Mouse (Mus musculus) heart, embryonic 14.5 days (tissue): ENCODE measurements around the gene Dusp3. TPM values are rescaled to one million over a fixed set of nuclear protein-coding genes. Genes with fewer than 3 reads are reported as not detected.

Experiments used
- ATAC-seq: fragments of 200-750 bp; cut with Nextera tagmentation; 2 replicates; pipeline ENCODE4 v1.8.0; 2017; ENCODE audit warnings: low read depth, moderate TSS enrichment; ENCODE audit not compliant: insufficient number of reproducible peaks, insufficient read depth, low FRiP score
- H3K27ac ChIP-seq, 2 experiments: fragments of 200-500 bp in 1 of 2; fragments of 300-500 bp in 1 of 2; sonication (generic) in 1 of 2; replicated peaks in 1 of 2; 2 replicates each; pipeline ENCODE4 v1.5.1; 2012 to 2014; ENCODE audit warnings: low read depth in 2 of 2, low read length in 2 of 2, control low read depth in 1 of 2, mild to moderate bottlenecking in 1 of 2, mixed read lengths in 1 of 2; ENCODE audit not compliant: control insufficient read depth in 1 of 2, insufficient read depth in 1 of 2
- H3K27me3 ChIP-seq: fragments of 300-500 bp; sonication (generic); 2 replicates; pipeline ENCODE4 v1.6.1; 2014; ENCODE audit warnings: mild to moderate bottlenecking, low read length, control low read depth; ENCODE audit not compliant: control insufficient read depth, insufficient read depth
- H3K36me3 ChIP-seq: fragments of 300-500 bp; sonication (generic); 2 replicates; pipeline ENCODE4 v1.6.1; 2014; ENCODE audit warnings: mild to moderate bottlenecking, control low read depth, low read length, mixed read lengths; ENCODE audit not compliant: control insufficient read depth, insufficient read depth
- H3K4me1 ChIP-seq, 2 experiments: fragments of 200-500 bp in 1 of 2; fragments of 300-500 bp in 1 of 2; sonication (generic) in 1 of 2; 2 replicates each; pipeline ENCODE4 v1.6.1; 2012 to 2014; ENCODE audit warnings: low read length in 2 of 2, control low read depth in 1 of 2, mixed read lengths in 1 of 2; ENCODE audit not compliant: control insufficient read depth in 2 of 2, insufficient read depth in 2 of 2
- H3K4me2 ChIP-seq: fragments of 300-500 bp; sonication (generic); 2 replicates; pipeline ENCODE4 v1.6.1; 2014; ENCODE audit warnings: mild to moderate bottlenecking, low read length
- H3K4me3 ChIP-seq, 2 experiments: fragments of 200-500 bp in 1 of 2; fragments of 300-500 bp in 1 of 2; sonication (generic) in 1 of 2; 2 replicates each; pipeline ENCODE4 v1.5.1; 2012 to 2014; ENCODE audit warnings: low read length in 2 of 2, mild to moderate bottlenecking in 2 of 2, control low read depth in 1 of 2, low read depth in 1 of 2, moderate library complexity in 1 of 2; ENCODE audit not compliant: control insufficient read depth in 1 of 2, insufficient read depth in 1 of 2
- H3K9ac ChIP-seq: fragments of 300-500 bp; sonication (generic); 2 replicates; pipeline ENCODE4 v1.6.1; 2014; ENCODE audit warnings: mild to moderate bottlenecking, low read length
- H3K9me3 ChIP-seq: fragments of 300-500 bp; sonication (generic); 2 replicates; pipeline ENCODE4 v1.6.1; 2016; ENCODE audit warnings: low read length, control low read depth; ENCODE audit not compliant: control insufficient read depth
- WGBS: fragments of 180-500 bp; shearing (Covaris S2); extraction: QIAGEN DNeasy Blood & Tissue Kit; methylation state at CpG from one replicate; pipeline ENCODE4 v1.1.7; 2014; 5-methylcytosine and 5-hydroxymethylcytosine counted together
- polyA plus RNA-seq: library from polyadenylated mRNA; unstranded; fragments of >200 nt; fragmentation: Nextera tagmentation; extraction: Ambion mirVana; gene quantifications from 2 replicates; pipeline ENCODE4 v1.2.1, GENCODE M21; 2014

The Dusp3 gene
- polyA plus RNA-seq, 1 experiment from 2014 or later = 58.9 TPM

- Histone ChIP-seq H3K4me2 (peak within 1 kb of the TSS; percentile 98), H3K36me3 (no peaks in the 10 kb centered on the region), H3K4me3 (peak within 1 kb of the TSS; percentile 71 to 81), H3K9ac (peak within 1 kb of the TSS; percentile 76), H3K4me1 (peaks cover 4 to 13% of the 10 kb centered on the region in 2 experiments; a peak in 3 of 4 replicates), H3K27ac (no peak within 1 kb of the TSS; a peak in 1 of 4 replicates), H3K9me3 (no peaks in the 10 kb centered on the region), H3K27me3 (peaks cover 3% of the 10 kb centered on the region; the same call in 1 of the 2 replicates)
- ATAC-seq = no peak
- 71% methylated on average over 6 of the region's 6 CpGs for WGBS
Observed at GRCm38 (mm10) chr11:102028087-102028816, 41.4 kb upstream of the Dusp3 start, which contains the start of gene Mpp3. Mpp3 (minus strand) TSS chr11:102028461.

DNA sequence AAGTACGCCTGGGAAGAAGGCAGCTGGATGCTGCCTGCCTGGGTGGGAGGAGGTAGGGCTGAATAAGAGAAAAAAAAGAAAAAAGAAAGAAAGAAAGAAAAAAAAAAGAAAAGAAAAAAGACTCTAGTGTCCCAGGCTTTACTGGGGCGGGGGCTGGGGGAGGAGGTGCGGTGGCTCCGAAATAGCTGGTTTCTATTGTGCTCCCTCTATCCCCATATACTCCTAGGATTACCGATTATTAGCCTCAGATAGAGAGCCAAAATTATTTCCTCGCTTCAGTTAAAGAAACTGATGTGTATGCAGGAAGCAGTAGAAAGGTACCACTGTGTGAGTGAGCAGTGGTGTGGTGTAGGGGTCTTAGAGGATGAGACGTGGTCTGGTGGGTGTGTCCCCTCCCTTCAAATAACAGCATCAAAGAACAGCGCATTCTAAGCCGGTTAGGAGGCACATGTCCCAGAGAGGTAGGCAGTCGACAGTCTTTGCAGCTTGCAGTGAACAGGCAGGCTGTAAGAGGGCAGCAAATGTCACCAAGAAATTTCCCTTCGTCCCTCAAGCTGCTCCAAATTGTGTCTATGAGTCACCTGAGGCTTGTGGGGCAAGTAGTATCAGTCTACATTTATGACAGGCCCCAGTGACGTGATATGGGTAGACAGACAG, 40.7 kb upstream of the Dusp3 start:
- peak overlapping the region; percentile 98 for H3K4me2 ChIP-seq
- peak overlapping the region; percentile 71 to 81 for H3K4me3 ChIP-seq
- H3K9ac ChIP-seq = peak overlapping the region; percentile 76
- H3K36me3 ChIP-seq = no peaks in the 10 kb centered on the region
- no peak for ATAC-seq
- H3K4me1 ChIP-seq = peaks cover 4 to 13% of the 10 kb centered on the region in 2 experiments; a peak in 3 of 4 replicates
- H3K27ac ChIP-seq = no peak overlapping the region; a peak in 1 of 4 replicates
- 6% methylated on average over 12 of the region's 12 CpGs for WGBS
- H3K27me3 ChIP-seq = peaks cover 3% of the 10 kb centered on the region; the same call in 1 of the 2 replicates
- no peaks in the 10 kb centered on the region for H3K9me3 ChIP-seq

- peak overlapping the region; percentile 71 to 81 for H3K4me3 ChIP-seq
- ATAC-seq = peak; percentile 80
- WGBS = 1% methylated on average over 48 of the region's 73 CpGs
- no peaks in the 10 kb centered on the region for H3K9me3 ChIP-seq
- H3K4me2 ChIP-seq = peak overlapping the region; percentile 98
- H3K36me3 ChIP-seq = no peaks in the 10 kb centered on the region
- peaks cover 3% of the 10 kb centered on the region; the same call in 1 of the 2 replicates for H3K27me3 ChIP-seq
- peak overlapping the region; percentile 76 for H3K9ac ChIP-seq
- H3K27ac ChIP-seq = peak overlapping the region in 1 of 2 experiments; percentile 28; a peak in 2 of 4 replicates
- peaks cover 4 to 13% of the 10 kb centered on the region in 2 experiments; a peak in 3 of 4 replicates for H3K4me1 ChIP-seq
Observed at GRCm38 (mm10) chr11:102026694-102027360, 40.0 kb upstream of the Dusp3 start.

DNA sequence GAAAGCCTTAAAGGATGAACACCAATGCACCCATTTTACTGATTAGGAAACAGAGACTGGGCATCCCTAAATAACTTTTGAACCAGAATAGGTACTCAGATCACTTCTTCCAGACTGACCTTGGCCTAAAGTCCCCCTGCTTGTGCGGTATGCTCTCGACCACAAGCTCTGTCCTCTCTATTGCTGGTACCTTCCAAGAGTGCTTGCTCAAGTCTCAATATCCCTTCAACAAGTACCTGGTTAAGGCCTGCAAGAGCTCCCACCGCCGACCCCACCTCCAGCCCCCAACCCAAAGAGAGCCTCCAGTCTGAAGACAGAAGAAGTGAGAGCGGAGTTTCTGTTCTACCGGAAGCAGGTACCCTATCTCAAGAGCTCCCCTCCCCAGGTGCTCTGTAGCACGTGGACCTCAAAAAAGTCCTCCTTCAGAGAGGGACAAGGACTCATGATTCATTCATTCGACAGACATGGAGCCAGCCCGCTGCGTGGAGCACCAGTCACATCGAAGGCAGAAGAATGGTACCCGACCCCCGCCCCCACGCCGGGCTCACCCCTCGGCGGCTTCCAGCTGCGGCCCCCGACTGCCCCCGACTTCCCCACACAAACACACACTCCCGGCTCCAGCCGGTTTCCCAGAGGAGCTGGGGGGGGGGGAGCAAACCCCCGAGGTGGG, 39.3 kb upstream of the Dusp3 start:
- Histone ChIP-seq H3K9me3 (no peaks in the 10 kb centered on the region), H3K27ac (peak overlapping the region in 1 of 2 experiments; percentile 28; a peak in 1 of 4 replicates), H3K9ac (peak overlapping the region; percentile 76), H3K36me3 (no peaks in the 10 kb centered on the region), H3K4me3 (peak overlapping the region; percentile 71 to 81), H3K27me3 (peaks cover 3% of the 10 kb centered on the region; the same call in 1 of the 2 replicates), H3K4me2 (peak overlapping the region; percentile 98), H3K4me1 (peaks cover 4 to 13% of the 10 kb centered on the region in 2 experiments; a peak in 3 of 4 replicates)
- 4% methylated on average over 23 of the region's 23 CpGs for WGBS
- no peak for ATAC-seq

DNA sequence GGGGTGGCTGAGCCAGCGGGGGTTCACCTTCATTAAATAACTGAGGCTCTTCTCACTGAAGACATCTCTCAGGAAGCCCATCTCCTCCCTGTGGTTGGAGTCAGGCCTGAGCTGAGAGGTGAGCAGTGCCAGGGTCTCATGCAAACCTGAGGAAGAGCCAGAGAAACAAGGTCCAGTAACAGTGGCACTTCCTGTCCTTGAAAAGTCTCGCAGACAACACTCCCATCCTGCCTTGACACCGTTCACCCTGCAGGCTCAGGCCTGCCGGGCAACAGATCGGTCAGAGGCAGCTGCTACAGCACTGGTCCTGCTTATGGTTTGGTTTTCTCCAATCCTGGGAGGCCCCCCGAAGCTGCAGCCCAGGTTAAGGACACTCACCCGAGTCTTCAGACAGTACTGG, 38.5 kb upstream of the Dusp3 start:
- H3K9ac ChIP-seq = no peak overlapping the region
- H3K9me3 ChIP-seq = no peaks in the 10 kb centered on the region
- no peak overlapping the region for H3K27ac ChIP-seq
- 45% methylated on average over 7 of the region's 7 CpGs for WGBS
- no peaks in the 10 kb centered on the region for H3K36me3 ChIP-seq
- no peak overlapping the region for H3K4me3 ChIP-seq
- no peak for ATAC-seq
- H3K4me2 ChIP-seq = peak overlapping the region; percentile 4; the same call in 1 of the 2 replicates
- peaks cover 3% of the 10 kb centered on the region; the same call in 1 of the 2 replicates for H3K27me3 ChIP-seq
- H3K4me1 ChIP-seq = peaks cover 4 to 13% of the 10 kb centered on the region in 2 experiments; a peak in 3 of 4 replicates

DNA sequence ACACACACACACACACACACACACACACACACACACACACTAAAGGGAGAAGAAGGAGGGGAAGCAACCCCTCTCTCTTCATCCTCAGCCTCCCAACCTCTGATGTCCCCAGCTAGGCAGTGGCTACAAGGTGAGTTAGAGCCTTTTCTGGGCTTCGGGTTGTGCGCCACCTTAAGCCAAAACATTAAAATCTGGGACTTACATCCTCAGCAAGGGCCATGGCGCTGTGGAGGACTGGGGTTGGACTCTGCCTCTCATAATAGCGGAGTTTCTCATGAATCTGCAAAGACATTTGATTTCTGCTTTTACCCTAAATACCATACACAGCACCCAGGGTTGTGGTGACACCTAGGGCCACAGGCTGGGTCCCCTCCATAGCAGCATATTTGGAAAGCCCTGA, 38.1 kb upstream of the Dusp3 start:
- H3K9ac ChIP-seq = no peak overlapping the region
- H3K36me3 ChIP-seq = no peaks in the 10 kb centered on the region
- H3K27me3 ChIP-seq = peaks cover 3% of the 10 kb centered on the region; the same call in 1 of the 2 replicates
- 88% methylated on average over 4 of the region's 4 CpGs for WGBS
- peaks cover 4 to 13% of the 10 kb centered on the region in 2 experiments; a peak in 3 of 4 replicates for H3K4me1 ChIP-seq
- H3K27ac ChIP-seq = no peak overlapping the region
- H3K4me3 ChIP-seq = no peak overlapping the region
- H3K9me3 ChIP-seq = no peaks in the 10 kb centered on the region
- no peak overlapping the region for H3K4me2 ChIP-seq
- ATAC-seq = no peak
